Mouse (Mus musculus): ENCODE measurements at regions not wholly inside any gene's neighbourhood (a gene's known extent, or its start where the extent isn't known, plus 50 kb on each side); places are given as distances from the start of the nearest gene placed in this dataset.

DNA sequence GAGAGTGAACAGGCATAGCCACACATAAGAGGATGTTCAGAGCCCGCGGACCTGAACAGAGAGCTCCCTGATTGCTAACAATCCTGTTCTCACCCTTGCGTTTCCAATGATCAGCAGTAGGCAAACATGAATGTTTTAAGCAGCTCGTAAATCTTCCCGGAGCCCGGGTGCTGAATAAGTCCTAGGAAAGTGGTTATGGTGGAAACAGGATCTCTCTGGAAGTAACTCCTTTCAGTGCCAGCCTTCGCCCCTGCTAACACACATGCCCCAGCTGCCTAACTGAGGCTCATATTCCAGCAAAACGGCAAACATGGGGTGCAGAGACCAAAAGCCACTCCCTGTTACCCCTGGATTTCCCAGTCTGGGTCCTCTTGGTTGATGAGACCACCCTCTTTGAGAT, 135.5 kb upstream of the Spag17 start:
- Histone ChIP-seq H3K27ac (ENCODE audit: low read length) (no peak overlapping the region), H3K36me3 (ENCODE audit: control insufficient read depth, insufficient read depth) (no peaks in the 10 kb centered on the region), H3K9ac (ENCODE audit: low read length) (no peak overlapping the region), H3K9me3 (replicated peaks; ENCODE audit: control insufficient read depth, low read length) (no peaks in the 10 kb centered on the region), H3K4me3 (ENCODE audit: low read length) (no peak overlapping the region), H3K27me3 (ENCODE audit: control insufficient read depth, insufficient read depth, low read length) (no peaks in the 10 kb centered on the region), H3K4me1 (ENCODE audit: control insufficient read depth, insufficient read depth, low read length) (no peaks in the 10 kb centered on the region), H3K4me2 (ENCODE audit: low read depth, low read length) (no peak overlapping the region)
- WGBS: 75% methylated on average over 8 of the region's 8 CpGs
- ATAC-seq (replicated peaks; ENCODE audit: extremely low read depth, insufficient read depth, low FRiP score): no peak

DNA sequence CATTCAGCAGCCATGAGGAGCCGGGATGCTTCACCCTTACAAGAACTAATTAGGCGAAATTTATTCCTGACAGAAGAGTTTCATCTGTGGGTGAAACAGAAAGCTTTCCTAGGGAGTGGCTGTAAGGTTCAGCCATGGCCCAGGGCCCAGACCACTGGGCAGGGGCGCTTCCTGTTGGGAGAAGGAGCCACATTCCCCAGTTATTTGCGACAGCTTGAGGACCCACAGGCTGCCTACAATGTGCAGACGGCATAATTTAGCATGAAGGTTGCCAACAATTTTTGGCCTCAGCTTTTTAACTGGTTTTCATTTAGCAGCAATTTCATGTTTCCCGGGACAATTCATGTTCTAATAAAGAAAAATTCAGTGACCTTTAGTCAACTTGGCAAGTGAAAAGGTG, 106.7 kb upstream of the Spag17 start:
- no peak overlapping the region for H3K27ac ChIP-seq (ENCODE audit: low read length)
- H3K36me3 ChIP-seq (ENCODE audit: control insufficient read depth, insufficient read depth): no peaks in the 10 kb centered on the region
- H3K9me3 ChIP-seq (replicated peaks; ENCODE audit: control insufficient read depth, low read length): peaks cover 4% of the 10 kb centered on the region; the same call in 1 of the 2 replicates
- WGBS: 65% methylated on average over 6 of the region's 6 CpGs
- no peaks in the 10 kb centered on the region for H3K27me3 ChIP-seq (ENCODE audit: control insufficient read depth, insufficient read depth, low read length)
- no peak for ATAC-seq (replicated peaks; ENCODE audit: extremely low read depth, insufficient read depth, low FRiP score)
- no peak overlapping the region for H3K9ac ChIP-seq (ENCODE audit: low read length)
- H3K4me1 ChIP-seq (ENCODE audit: control insufficient read depth, insufficient read depth, low read length): no peaks in the 10 kb centered on the region
- H3K4me3 ChIP-seq (ENCODE audit: low read length): no peak overlapping the region
- no peak overlapping the region for H3K4me2 ChIP-seq (ENCODE audit: low read depth, low read length)

DNA sequence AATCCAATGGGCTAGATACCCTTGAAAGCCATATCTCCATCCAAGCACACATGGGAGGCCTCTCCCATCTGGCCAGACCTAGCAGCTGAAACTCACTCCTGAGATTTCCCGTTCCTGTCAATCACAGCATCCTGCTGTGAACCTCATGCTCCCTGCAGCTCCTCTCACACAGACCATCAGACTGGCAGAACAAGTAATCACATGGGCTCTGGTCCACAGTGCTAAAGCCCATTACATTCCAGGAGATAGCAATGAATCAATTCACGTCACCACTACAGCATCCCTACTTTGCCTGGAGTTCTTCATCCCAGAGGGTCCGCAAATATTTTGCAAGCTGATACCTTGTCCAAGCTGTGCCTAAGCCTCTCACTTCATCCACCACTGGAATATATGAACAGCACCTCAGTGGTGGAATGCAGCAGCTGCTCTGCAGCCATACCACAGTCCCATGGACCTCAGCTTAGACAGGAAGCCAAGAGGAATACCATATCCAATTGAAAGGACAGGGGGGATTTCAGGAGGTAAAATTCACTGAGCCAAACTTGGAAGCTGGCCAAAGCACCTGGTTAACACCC, 99.2 kb upstream of the Spag17 start:
- H3K27ac ChIP-seq (ENCODE audit: low read length): no peak overlapping the region
- H3K36me3 ChIP-seq (ENCODE audit: control insufficient read depth, insufficient read depth): no peaks in the 10 kb centered on the region
- ATAC-seq (replicated peaks; ENCODE audit: extremely low read depth, insufficient read depth, low FRiP score): no peak
- no peaks in the 10 kb centered on the region for H3K4me1 ChIP-seq (ENCODE audit: control insufficient read depth, insufficient read depth, low read length)
- 59% methylated on average over 3 of the region's 3 CpGs for WGBS
- H3K4me2 ChIP-seq (ENCODE audit: low read depth, low read length): no peak overlapping the region
- H3K9ac ChIP-seq (ENCODE audit: low read length): no peak overlapping the region
- H3K27me3 ChIP-seq (ENCODE audit: control insufficient read depth, insufficient read depth, low read length): no peaks in the 10 kb centered on the region
- no peak overlapping the region for H3K4me3 ChIP-seq (ENCODE audit: low read length)
- no peaks in the 10 kb centered on the region for H3K9me3 ChIP-seq (replicated peaks; ENCODE audit: control insufficient read depth, low read length)

DNA sequence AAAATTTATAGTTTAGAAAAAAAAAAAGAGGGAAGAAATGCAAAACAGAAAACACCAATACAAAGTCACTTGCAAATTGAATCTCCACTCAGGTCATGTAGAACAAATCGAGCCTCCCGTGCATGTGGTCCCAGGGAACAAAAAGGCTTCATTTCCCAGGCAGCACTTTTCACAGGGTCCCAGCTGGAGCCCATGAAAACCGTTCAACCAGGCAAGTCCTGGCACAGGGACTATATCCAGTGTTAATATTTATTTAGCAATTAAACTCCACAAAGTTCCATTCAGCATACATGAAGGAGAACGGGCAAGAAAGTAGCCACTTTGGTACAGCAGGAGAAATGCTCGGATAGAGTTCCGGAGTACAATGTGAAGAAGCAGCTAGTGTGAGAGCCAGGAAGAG, 93.9 kb upstream of the Spag17 start:
- H3K27ac ChIP-seq (ENCODE audit: low read length): no peak overlapping the region
- no peaks in the 10 kb centered on the region for H3K27me3 ChIP-seq (ENCODE audit: control insufficient read depth, insufficient read depth, low read length)
- 82% methylated on average over 6 of the region's 6 CpGs for WGBS
- ATAC-seq (replicated peaks; ENCODE audit: extremely low read depth, insufficient read depth, low FRiP score): no peak
- H3K4me1 ChIP-seq (ENCODE audit: control insufficient read depth, insufficient read depth, low read length): no peaks in the 10 kb centered on the region
- H3K4me3 ChIP-seq (ENCODE audit: low read length): no peak overlapping the region
- no peak overlapping the region for H3K4me2 ChIP-seq (ENCODE audit: low read depth, low read length)
- no peaks in the 10 kb centered on the region for H3K36me3 ChIP-seq (ENCODE audit: control insufficient read depth, insufficient read depth)
- no peak overlapping the region for H3K9ac ChIP-seq (ENCODE audit: low read length)
- no peaks in the 10 kb centered on the region for H3K9me3 ChIP-seq (replicated peaks; ENCODE audit: control insufficient read depth, low read length)

DNA sequence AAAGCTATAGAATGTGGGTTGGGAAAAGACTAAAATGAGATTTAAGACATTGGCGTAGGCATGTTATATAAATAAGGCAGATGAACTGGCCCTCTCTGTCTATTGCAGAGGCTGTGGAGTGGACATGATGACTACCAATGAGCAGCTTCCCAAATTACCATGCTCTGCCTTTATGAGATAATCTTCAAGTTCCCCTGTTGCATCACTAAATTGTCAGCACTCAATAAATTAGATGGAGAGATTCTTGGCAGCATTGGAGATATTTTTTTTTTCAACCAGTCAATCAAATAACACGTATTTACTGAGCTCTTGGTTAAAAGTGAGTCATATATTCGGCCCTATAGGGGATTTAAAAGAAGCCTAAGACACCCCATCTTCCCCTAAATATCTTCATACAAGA, 91.6 kb upstream of the Spag17 start:
- Histone ChIP-seq H3K27me3 (ENCODE audit: control insufficient read depth, insufficient read depth, low read length) (no peaks in the 10 kb centered on the region), H3K27ac (ENCODE audit: low read length) (no peak overlapping the region), H3K9ac (ENCODE audit: low read length) (no peak overlapping the region), H3K36me3 (ENCODE audit: control insufficient read depth, insufficient read depth) (no peaks in the 10 kb centered on the region), H3K9me3 (replicated peaks; ENCODE audit: control insufficient read depth, low read length) (no peaks in the 10 kb centered on the region), H3K4me1 (ENCODE audit: control insufficient read depth, insufficient read depth, low read length) (peaks cover 3% of the 10 kb centered on the region; the same call in 1 of the 2 replicates), H3K4me3 (ENCODE audit: low read length) (no peak overlapping the region), H3K4me2 (ENCODE audit: low read depth, low read length) (no peak overlapping the region)
- no peak for ATAC-seq (replicated peaks; ENCODE audit: extremely low read depth, insufficient read depth, low FRiP score)
- 75% methylated on average over 3 of the region's 3 CpGs for WGBS

- no peaks in the 10 kb centered on the region for H3K27me3 ChIP-seq (ENCODE audit: control insufficient read depth, insufficient read depth, low read length)
- no peaks in the 10 kb centered on the region for H3K9me3 ChIP-seq (replicated peaks; ENCODE audit: control insufficient read depth, low read length)
- H3K4me2 ChIP-seq (ENCODE audit: low read depth, low read length): no peak overlapping the region
- WGBS: 73% methylated on average over 2 of the region's 2 CpGs
- H3K4me1 ChIP-seq (ENCODE audit: control insufficient read depth, insufficient read depth, low read length): peaks cover 3% of the 10 kb centered on the region; the same call in 1 of the 2 replicates
- H3K27ac ChIP-seq (ENCODE audit: low read length): no peak overlapping the region
- no peak overlapping the region for H3K9ac ChIP-seq (ENCODE audit: low read length)
- no peak for ATAC-seq (replicated peaks; ENCODE audit: extremely low read depth, insufficient read depth, low FRiP score)
- H3K4me3 ChIP-seq (ENCODE audit: low read length): no peak overlapping the region
- no peaks in the 10 kb centered on the region for H3K36me3 ChIP-seq (ENCODE audit: control insufficient read depth, insufficient read depth)
Observed at GRCm38 (mm10) chr3:99795835-99796234, 89.4 kb upstream of the Spag17 start.

DNA sequence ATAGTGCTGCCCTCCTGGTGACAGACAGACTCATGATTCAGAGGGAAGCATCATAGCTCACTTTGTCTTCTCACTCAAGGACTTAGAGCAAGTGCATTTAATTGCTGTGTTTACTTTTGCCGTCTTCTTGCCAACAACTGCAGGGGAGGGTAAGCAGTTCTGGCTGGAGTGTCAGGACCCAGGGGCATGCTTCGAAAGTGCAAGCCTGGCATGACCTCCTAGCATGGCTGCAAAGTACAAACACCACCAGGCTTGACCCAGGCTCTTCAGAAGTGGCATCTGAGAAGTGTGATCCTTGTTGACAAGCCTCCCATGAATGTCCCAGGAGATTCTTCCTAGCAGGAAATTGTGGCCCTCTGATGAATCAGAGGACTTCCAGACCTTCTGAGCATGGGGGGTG, 87.4 kb upstream of the Spag17 start:
- peaks cover 3% of the 10 kb centered on the region; the same call in 1 of the 2 replicates for H3K4me1 ChIP-seq (ENCODE audit: control insufficient read depth, insufficient read depth, low read length)
- H3K4me2 ChIP-seq (ENCODE audit: low read depth, low read length): no peak overlapping the region
- no peak for ATAC-seq (replicated peaks; ENCODE audit: extremely low read depth, insufficient read depth, low FRiP score)

DNA sequence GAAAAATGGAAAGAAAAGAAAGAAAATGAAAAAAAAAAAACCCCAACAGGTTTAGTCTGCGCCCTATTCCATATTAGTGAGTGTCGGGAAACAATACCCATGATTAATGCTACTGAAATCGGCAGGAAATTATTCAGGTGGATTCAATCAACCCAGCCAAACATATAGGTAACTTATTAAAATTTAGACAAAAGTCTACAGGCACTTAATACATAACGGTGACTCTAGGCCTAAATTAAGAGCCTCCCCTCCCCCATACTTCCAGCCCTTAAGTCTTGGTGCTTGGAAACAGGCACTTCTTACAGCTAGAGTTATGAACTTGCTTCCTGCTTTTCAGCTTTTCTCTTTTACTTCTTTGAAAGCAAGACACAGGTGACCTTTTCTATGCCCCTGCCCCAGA, 74.7 kb upstream of the Spag17 start:
- no peaks in the 10 kb centered on the region for H3K9me3 ChIP-seq (replicated peaks; ENCODE audit: control insufficient read depth, low read length)
- no peak overlapping the region for H3K27ac ChIP-seq (ENCODE audit: low read length)
- H3K27me3 ChIP-seq (ENCODE audit: control insufficient read depth, insufficient read depth, low read length): no peaks in the 10 kb centered on the region
- H3K4me3 ChIP-seq (ENCODE audit: low read length): no peak overlapping the region
- ATAC-seq (replicated peaks; ENCODE audit: extremely low read depth, insufficient read depth, low FRiP score): no peak
- no peak overlapping the region for H3K4me2 ChIP-seq (ENCODE audit: low read depth, low read length)
- no peaks in the 10 kb centered on the region for H3K36me3 ChIP-seq (ENCODE audit: control insufficient read depth, insufficient read depth)
- 82% methylated on average over 4 of the region's 4 CpGs for WGBS
- no peak overlapping the region for H3K9ac ChIP-seq (ENCODE audit: low read length)
- H3K4me1 ChIP-seq (ENCODE audit: control insufficient read depth, insufficient read depth, low read length): peaks cover 4% of the 10 kb centered on the region

More for the DNA sequence above, 87.4 kb upstream of the Spag17 start:
- Histone ChIP-seq H3K27me3 (ENCODE audit: control insufficient read depth, insufficient read depth, low read length) (no peaks in the 10 kb centered on the region), H3K9me3 (replicated peaks; ENCODE audit: control insufficient read depth, low read length) (no peaks in the 10 kb centered on the region), H3K36me3 (ENCODE audit: control insufficient read depth, insufficient read depth) (no peaks in the 10 kb centered on the region), H3K27ac (ENCODE audit: low read length) (no peak overlapping the region), H3K4me3 (ENCODE audit: low read length) (no peak overlapping the region), H3K9ac (ENCODE audit: low read length) (no peak overlapping the region)
- WGBS: 39% methylated on average over 2 of the region's 2 CpGs

DNA sequence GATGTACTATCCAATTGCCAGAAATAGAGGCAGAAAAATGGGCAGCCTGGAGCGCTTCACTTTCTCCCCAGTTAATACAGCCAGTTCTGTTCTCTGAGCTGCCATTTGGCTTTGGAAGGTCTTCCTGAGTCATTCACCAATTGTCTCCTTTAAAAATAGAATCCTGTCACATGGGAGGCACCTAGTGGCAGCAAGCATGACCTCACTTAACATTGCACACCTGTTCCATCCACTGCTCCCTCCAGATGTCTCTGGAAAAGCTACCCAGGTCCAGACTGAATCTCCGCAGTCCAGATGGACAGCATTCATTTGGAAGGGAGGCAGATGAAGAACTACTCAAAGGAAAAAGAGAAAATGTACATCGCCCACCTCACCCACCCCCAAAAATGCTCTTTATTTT, 73.9 kb upstream of the Spag17 start:
- Histone ChIP-seq H3K27me3 (ENCODE audit: control insufficient read depth, insufficient read depth, low read length) (no peaks in the 10 kb centered on the region), H3K4me3 (ENCODE audit: low read length) (no peak overlapping the region), H3K9me3 (replicated peaks; ENCODE audit: control insufficient read depth, low read length) (no peaks in the 10 kb centered on the region), H3K4me2 (ENCODE audit: low read depth, low read length) (no peak overlapping the region), H3K4me1 (ENCODE audit: control insufficient read depth, insufficient read depth, low read length) (peaks cover 4% of the 10 kb centered on the region), H3K9ac (ENCODE audit: low read length) (no peak overlapping the region), H3K36me3 (ENCODE audit: control insufficient read depth, insufficient read depth) (no peaks in the 10 kb centered on the region), H3K27ac (ENCODE audit: low read length) (no peak overlapping the region)
- 87% methylated on average over 3 of the region's 3 CpGs for WGBS
- no peak for ATAC-seq (replicated peaks; ENCODE audit: extremely low read depth, insufficient read depth, low FRiP score)

Measured in heart, embryonic 16.5 days (tissue).